29 mouse cellular contexts compared by ENCODE assay signal in genomic region chr3:107622537-107622936, GRCm38 (mm10). TPM values are rescaled to one million over a fixed set of nuclear protein-coding genes. Genes with fewer than 3 reads are reported as not detected.
"Had no signal": no experiment of that assay in that cellular context is flagged by ENCODE, and none has a peak within 500 bp of the region (broad histone marks: within the 10 kb centered on the region; RNA-seq: fewer than 3 reads in every experiment).

No protein-coding gene starts in this region.

- H3K9me3 ChIP-seq: liver, embryonic 13.5 days; midbrain, embryonic 12.5 days; midbrain, embryonic 15.5 days; neural tube, embryonic 12.5 days; neural tube, embryonic 15.5 days; stomach, embryonic 15.5 days had no signal

- H3K4me3 ChIP-seq: left cerebral cortex, adult 2 months; liver, embryonic 13.5 days; midbrain, embryonic 12.5 days; midbrain, embryonic 15.5 days; neural tube, embryonic 12.5 days; neural tube, embryonic 15.5 days; stomach, embryonic 15.5 days had no signal

- DNase-seq: kidney, adult 2 months; layer of hippocampus, postnatal 36 days; liver, embryonic 13.5 days; lung, adult 2 months; lung, postnatal 14 days; lung, postnatal 4 days; thymus, adult 2 months; thymus, postnatal 14 days; thymus, postnatal 4 days had no signal

- H3K27me3 ChIP-seq: liver, embryonic 13.5 days; midbrain, embryonic 12.5 days; midbrain, embryonic 15.5 days; neural tube, embryonic 12.5 days; neural tube, embryonic 15.5 days; stomach, embryonic 15.5 days had no signal

- H3K4me1 ChIP-seq: liver, embryonic 13.5 days; midbrain, embryonic 12.5 days; midbrain, embryonic 15.5 days; neural tube, embryonic 12.5 days; stomach, embryonic 15.5 days had no signal

- ATAC-seq: inflammation-experienced regulatory T-cells, adult 6 months; intestine, embryonic 16.5 days; midbrain, embryonic 15.5 days had no signal

RNA-seq across cellular contexts. Expression of gene Gm10961, which starts 8.6 kb away (rescaled TPM):
- total RNA-seq: layer of hippocampus, adult 8-10 months; layer of hippocampus, postnatal 10 days; layer of hippocampus, postnatal 36 days; left cerebral cortex, adult 2 months; left cerebral cortex, postnatal 10 days; left cerebral cortex, postnatal 36 days; liver, adult 2 months; megakaryocyte progenitor cell, adult 5-6 weeks had no signal
- polyA plus RNA-seq: inflammation-experienced regulatory T-cells, adult 6 months; intestine, embryonic 16.5 days; kidney, adult 2 months; kidney, embryonic 14.5 days; kidney, postnatal 0 days; limb, embryonic 11.5 days; limb, embryonic 14.5 days; liver, adult 2 months; liver, embryonic 13.5 days; liver, embryonic 16.5 days; lung, adult 2 months; lung, embryonic 16.5 days; midbrain, embryonic 12.5 days; midbrain, embryonic 15.5 days; neural tube, embryonic 12.5 days; neural tube, embryonic 15.5 days; stomach, embryonic 15.5 days; thymus, adult 2 months had no signal

RNA-seq across cellular contexts. Expression of gene Alx3, which starts 27.7 kb away (rescaled TPM):
- total RNA-seq: liver, adult 2 months; megakaryocyte progenitor cell, adult 5-6 weeks had no signal
- polyA plus RNA-seq: inflammation-experienced regulatory T-cells, adult 6 months; intestine, embryonic 16.5 days; kidney, adult 2 months; liver, adult 2 months; lung, adult 2 months; neural tube, embryonic 15.5 days; stomach, embryonic 15.5 days had no signal
